10 mouse cellular contexts compared by ENCODE assay signal in genomic region chr11:104315703-104316102, GRCm38 (mm10).
DNase-seq lines count a peak whose midpoint lies in the region; ATAC-seq and TF ChIP-seq lines count a peak whose summit lies in the region.
"Had no signal": no experiment of that assay in that cellular context is flagged by ENCODE, and none has a peak within 500 bp of the region (broad histone marks: within the 10 kb centered on the region; RNA-seq: fewer than 3 reads in every experiment).

No protein-coding gene starts in this region.

- H3K9ac ChIP-seq in kidney, embryonic 15.5 days = no peak overlapping the region
- no peak overlapping the region for H3K9ac ChIP-seq in midbrain, postnatal 0 days (replicated peaks; ENCODE audit: low read length, poor library complexity, severe bottlenecking)
- H3K9ac ChIP-seq: neural tube, embryonic 13.5 days had no signal

- no peak overlapping the region for H3K4me2 ChIP-seq in kidney, embryonic 15.5 days
- no peak overlapping the region for H3K4me2 ChIP-seq in midbrain, postnatal 0 days (ENCODE audit: low read depth, low read length, poor library complexity, severe bottlenecking)
- H3K4me2 ChIP-seq: neural tube, embryonic 13.5 days had no signal

- peaks cover 32% of the 10 kb centered on the region for H3K4me1 ChIP-seq in kidney, embryonic 15.5 days
- peaks cover 3% of the 10 kb centered on the region; the same call in 1 of the 2 replicates for H3K4me1 ChIP-seq in midbrain, postnatal 0 days (ENCODE audit: insufficient read depth, low read length)

- no peaks in the 10 kb centered on the region for H3K36me3 ChIP-seq in kidney, embryonic 15.5 days
- peaks cover 26% of the 10 kb centered on the region for H3K36me3 ChIP-seq in midbrain, postnatal 0 days (ENCODE audit: insufficient read depth, low read length)

- intact Hi-C loops in left cerebral cortex, postnatal 14 days (cut with DNase I) = loop anchor here (5.0 kb wide), 1 partner anchor 147 kb away; no protein-coding TSS in a partner anchor

- ATAC-seq in kidney, embryonic 15.5 days (replicated peaks; ENCODE audit: low FRiP score) = no peak
- ATAC-seq in activated CD4-positive, CD25-positive, alpha-beta regulatory T cell, adult 4 months = peak; percentile 69
- peak; percentile 56 for ATAC-seq in granulocyte monocyte progenitor cell, adult 5-6 weeks (replicated peaks; ENCODE audit: poor library complexity, severe bottlenecking)
- no peak for ATAC-seq in midbrain, postnatal 0 days (ENCODE audit: low FRiP score)

- 8% methylated on average over 6 of the region's 6 CpGs for WGBS in kidney, embryonic 15.5 days
- WGBS in midbrain, postnatal 0 days = 5% methylated on average over 6 of the region's 6 CpGs

- H3K27me3 ChIP-seq in kidney, embryonic 15.5 days = peaks cover 17% of the 10 kb centered on the region
- no peaks in the 10 kb centered on the region for H3K27me3 ChIP-seq in midbrain, postnatal 0 days (ENCODE audit: insufficient read depth, low read length)
- H3K27me3 ChIP-seq: neural tube, embryonic 13.5 days had no signal

- H3K9me3 ChIP-seq in kidney, embryonic 15.5 days (replicated peaks) = no peaks in the 10 kb centered on the region
- H3K9me3 ChIP-seq in midbrain, postnatal 0 days (ENCODE audit: low read length) = no peaks in the 10 kb centered on the region
- H3K9me3 ChIP-seq: neural tube, embryonic 13.5 days had no signal

- no peak overlapping the region for H3K4me3 ChIP-seq in kidney, embryonic 15.5 days (replicated peaks)
- no peak overlapping the region for H3K4me3 ChIP-seq in midbrain, postnatal 0 days (ENCODE audit: low read depth, low read length)
- H3K4me3 ChIP-seq: erythroblast, embryonic 14.5 days; neural tube, embryonic 13.5 days had no signal

- peak; percentile 44 for DNase-seq in kidney, adult 11 months
- peak; percentile 60 to 80 for DNase-seq in cerebellum, postnatal 4 days (ENCODE audit: low spot score in 2 of 2)
- peak; percentile 71 to 81 for DNase-seq in left cerebral cortex, postnatal 14 days (ENCODE audit: low spot score in 2 of 2)
- peak; percentile 87 for DNase-seq in midbrain, postnatal 0 days (ENCODE audit: low spot score)
- DNase-seq in telencephalon, adult 2 months (ENCODE audit: low read depth, low spot score) = peak; percentile 65

- peak; percentile 95 for TF ChIP-seq CTCF in midbrain, postnatal 0 days (IDR thresholded peaks at IDR 0.05)

- H3K27ac ChIP-seq in kidney, embryonic 15.5 days = no peak overlapping the region
- H3K27ac ChIP-seq in midbrain, postnatal 0 days (ENCODE audit: low read depth, low read length) = no peak overlapping the region
- H3K27ac ChIP-seq: neural tube, embryonic 13.5 days had no signal

Comparison
In these comparisons a context has a peak if more than half of its experiments do, and no peak if none do; other contexts are left out.
1. ATAC-seq: peak in activated CD4-positive, CD25-positive, alpha-beta regulatory T cell, adult 4 months (single experiment) and granulocyte monocyte progenitor cell, adult 5-6 weeks (single experiment); none in kidney, embryonic 15.5 days (single experiment) and midbrain, postnatal 0 days (single experiment).
2. Peak in every context shown above with its lines, with median percentiles within 50 percentile points of each other: DNase-seq.